Mouse (Mus musculus) cerebellum, postnatal 10 days (tissue): ENCODE results near the gene A430078G23Rik.
"Not testable (repeated sequence)": the region's sequence is repeated elsewhere in the genome, so short reads cannot be mapped to it uniquely, and the experiment has no call there.

Source experiments
- DNase-seq, 2 experiments: peaks; one replicate each; pipeline ENCODE4 v3.0.0; 2021; ENCODE audit warnings: mixed read lengths in 2 of 2

Gene A430078G23Rik

GRCm38 (mm10) chr8:3353189-3353810 lies at the start of gene A430078G23Rik:
Gene A430078G23Rik, plus strand, starts transcription at chr8:3353415.
- no peak for DNase-seq

GRCm38 (mm10) chr8:3308205-3308800 lies 44.9 kb upstream of the A430078G23Rik start:
- DNase-seq = not testable (repeated sequence)

- DNase-seq = peak in 1 of 2 experiments; percentile 4
Measured at GRCm38 (mm10) chr8:3309636-3310035, 43.6 kb upstream of the A430078G23Rik start.

GRCm38 (mm10) chr8:3311482-3311881 lies 41.7 kb upstream of the A430078G23Rik start:
- DNase-seq = no peak

- DNase-seq = not testable (repeated sequence)
Measured at GRCm38 (mm10) chr8:3313417-3313816, 39.8 kb upstream of the A430078G23Rik start.

GRCm38 (mm10) chr8:3313843-3314242 lies 39.4 kb upstream of the A430078G23Rik start:
- no peak for DNase-seq

GRCm38 (mm10) chr8:3314345-3314744 lies 38.9 kb upstream of the A430078G23Rik start:
- no peak for DNase-seq

GRCm38 (mm10) chr8:3316585-3316984 lies 36.6 kb upstream of the A430078G23Rik start:
- no peak for DNase-seq

GRCm38 (mm10) chr8:3319267-3319666 lies 33.9 kb upstream of the A430078G23Rik start:
- not testable (repeated sequence) for DNase-seq

GRCm38 (mm10) chr8:3324253-3324652 lies 29.0 kb upstream of the A430078G23Rik start:
- DNase-seq = no peak

- DNase-seq = no peak
Measured at GRCm38 (mm10) chr8:3327056-3327455, 26.2 kb upstream of the A430078G23Rik start.

- DNase-seq = no peak
Measured at GRCm38 (mm10) chr8:3327538-3328245, 25.5 kb upstream of the A430078G23Rik start.

GRCm38 (mm10) chr8:3330662-3331061 lies 22.6 kb upstream of the A430078G23Rik start:
- DNase-seq = peak; percentile 66 to 78

- DNase-seq = no peak
Measured at GRCm38 (mm10) chr8:3331692-3332091, 21.5 kb upstream of the A430078G23Rik start.

GRCm38 (mm10) chr8:3335881-3336280 lies 17.3 kb upstream of the A430078G23Rik start:
- DNase-seq = no peak

GRCm38 (mm10) chr8:3336658-3337524 lies 16.3 kb upstream of the A430078G23Rik start:
- DNase-seq = peak; percentile 71 to 78

GRCm38 (mm10) chr8:3337525-3337824 lies 15.7 kb upstream of the A430078G23Rik start:
- DNase-seq = not testable (repeated sequence)

GRCm38 (mm10) chr8:3337971-3338370 lies 15.2 kb upstream of the A430078G23Rik start:
- DNase-seq = no peak

- DNase-seq = not testable (repeated sequence)
Measured at GRCm38 (mm10) chr8:3340711-3341110, 12.5 kb upstream of the A430078G23Rik start.

GRCm38 (mm10) chr8:3345337-3345736 lies 7.9 kb upstream of the A430078G23Rik start:
- no peak for DNase-seq

GRCm38 (mm10) chr8:3346691-3347413 lies 6.4 kb upstream of the A430078G23Rik start:
- no peak for DNase-seq

- no peak for DNase-seq
Measured at GRCm38 (mm10) chr8:3348142-3348823, 4.9 kb upstream of the A430078G23Rik start.
